Mouse (Mus musculus): ENCODE results near the gene Fgf12.

DNA sequence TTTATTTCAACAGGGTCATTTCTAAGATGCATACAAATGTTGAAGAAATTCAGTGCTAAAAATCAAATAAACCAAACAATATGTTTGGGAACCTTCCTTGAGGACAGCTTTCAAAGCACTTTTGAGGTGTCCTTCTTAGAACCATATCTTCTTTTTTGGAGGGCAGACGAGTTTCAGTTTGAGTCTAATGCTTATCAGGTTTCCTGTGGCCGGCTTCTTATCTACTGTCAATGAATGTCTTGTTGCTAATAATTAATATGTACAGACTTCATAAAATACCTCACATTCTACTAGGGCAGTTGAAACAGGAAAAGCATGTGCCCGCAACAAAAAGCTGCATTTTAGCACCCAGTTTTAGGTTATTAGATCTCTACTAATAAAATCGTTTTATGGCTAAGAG lies 513.5 kb downstream of the Fgf12 start:
- TF ChIP-seq CTCF (IDR thresholded peaks at IDR 0.05; ENCODE audit: low read depth, low read length) (no peak), GATA2 (IDR thresholded peaks at IDR 0.05; ENCODE audit: borderline replicate concordance, low read depth, low read length) (no peak)

Data from G1E (cell line).